Mouse (Mus musculus): ENCODE measurements around the gene H13.

The H13 gene

DNA sequence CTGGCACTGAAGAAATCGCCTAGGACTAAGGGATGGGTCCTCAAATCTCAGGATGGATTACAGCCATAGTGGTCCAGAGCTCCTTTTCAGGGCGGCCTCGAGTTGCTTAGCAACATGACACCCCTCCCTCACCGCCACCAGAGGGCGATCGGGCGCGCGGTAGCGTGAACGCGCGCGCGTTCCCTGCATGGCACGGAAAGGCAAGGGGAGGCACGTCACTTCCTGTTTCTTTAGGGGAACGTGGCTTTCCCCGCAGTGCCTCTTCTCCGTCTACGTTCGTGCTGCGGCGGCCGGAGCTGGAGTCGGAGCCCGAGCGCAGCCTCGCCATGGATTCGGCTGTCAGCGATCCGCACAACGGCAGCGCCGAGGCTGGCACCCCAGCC lies at the start of gene H13:
H13 (plus strand) TSS at position 206 of the 383 bp plus-strand sequence.
- peak; percentile 82 for ATAC-seq (ENCODE audit: low TSS enrichment)

DNA sequence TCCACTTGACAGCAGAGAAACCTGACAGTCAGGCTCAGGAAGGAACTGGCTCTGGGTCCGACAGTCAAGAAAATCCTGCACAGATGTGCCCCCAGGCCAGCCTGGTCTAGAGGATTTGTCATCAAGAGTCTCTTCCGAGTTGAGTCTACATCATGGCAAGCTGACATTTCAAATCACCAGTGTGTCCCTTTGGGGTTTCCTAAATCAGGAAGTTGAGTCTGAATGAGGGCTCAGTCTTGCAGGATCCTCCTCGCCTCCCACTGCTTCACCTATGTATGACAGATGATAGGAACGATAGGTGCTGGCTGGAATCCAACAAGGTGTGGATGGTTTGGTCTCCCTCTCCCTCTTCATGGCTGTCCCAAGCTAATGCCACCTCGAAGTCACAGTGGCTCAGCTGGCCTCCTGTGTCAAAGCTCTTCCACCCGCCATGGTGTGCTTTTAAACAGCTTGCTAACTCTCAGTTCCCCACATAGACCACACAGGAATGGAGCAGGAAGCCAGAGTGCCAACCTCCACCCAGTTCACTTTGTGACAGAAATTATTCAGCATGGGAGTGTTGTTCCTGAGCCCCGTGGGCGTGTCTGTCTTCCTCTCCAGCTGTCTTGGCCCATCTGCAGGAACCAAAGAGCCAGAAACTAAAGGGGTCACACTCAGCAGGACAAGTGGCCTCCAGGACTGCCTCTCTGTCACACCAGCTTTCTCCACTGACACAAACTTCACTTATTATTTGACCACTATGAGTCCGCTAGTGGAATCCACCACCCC lies 48.7 kb upstream of the H13 start:
- ATAC-seq (ENCODE audit: low TSS enrichment) = peak; percentile 50; the same call in 1 of the 2 replicates

GRCm38 (mm10) chr2:152622151-152622550 lies 47.1 kb upstream of the H13 start:
- no peak for ATAC-seq (ENCODE audit: low TSS enrichment)

DNA sequence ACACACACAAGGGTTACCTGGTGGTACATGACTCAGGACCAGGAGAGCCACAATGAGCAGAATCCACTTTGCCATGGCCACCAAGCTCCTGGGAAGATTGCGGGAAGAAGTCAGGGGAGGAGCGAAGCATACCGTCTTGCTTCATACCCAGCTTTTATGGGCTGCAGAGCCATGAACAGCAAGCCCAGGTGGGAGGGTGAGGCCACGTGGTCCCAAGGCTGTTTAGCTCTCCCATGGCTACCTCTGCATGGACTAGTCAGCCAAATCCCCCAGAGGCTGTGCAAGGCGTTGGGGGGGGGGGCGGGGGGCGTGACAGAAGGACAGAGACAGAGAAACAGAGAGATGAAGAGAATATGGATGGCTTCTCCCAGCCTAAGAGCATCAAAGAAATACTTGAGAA lies 46.3 kb upstream of the H13 start, which contains the start of gene Defb25:
Defb25 (minus strand) TSS at position 101 of the 400 bp plus-strand sequence.
- no peak for ATAC-seq (ENCODE audit: low TSS enrichment)

GRCm38 (mm10) chr2:152624566-152624965 lies 44.7 kb upstream of the H13 start:
- no peak for ATAC-seq (ENCODE audit: low TSS enrichment)

DNA sequence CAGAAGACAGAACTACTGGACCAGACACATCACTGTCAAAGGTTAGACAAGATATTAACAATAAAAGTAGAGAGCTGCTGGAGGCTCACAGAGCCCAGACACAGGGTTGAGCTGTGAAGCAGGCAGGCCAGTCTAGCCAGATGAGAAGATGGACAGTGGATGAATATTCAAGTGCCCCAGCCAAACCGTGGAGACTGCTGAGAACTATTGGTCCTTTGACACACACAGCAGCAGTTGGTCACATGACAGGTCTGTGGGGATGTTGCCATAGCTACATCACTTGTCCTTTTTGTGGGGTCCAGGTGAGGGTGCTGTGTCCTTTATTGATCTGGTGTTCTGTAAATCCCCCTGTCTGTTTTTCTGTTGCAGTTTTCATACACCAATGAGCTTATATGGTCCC lies 44.0 kb upstream of the H13 start:
- no peak for ATAC-seq (ENCODE audit: low TSS enrichment)

GRCm38 (mm10) chr2:152626774-152627591 lies 42.3 kb upstream of the H13 start, which contains the start of gene Rem1:
Gene Rem1, plus strand, starts transcription at chr2:152626951.
- no peak for ATAC-seq (ENCODE audit: low TSS enrichment)

DNA sequence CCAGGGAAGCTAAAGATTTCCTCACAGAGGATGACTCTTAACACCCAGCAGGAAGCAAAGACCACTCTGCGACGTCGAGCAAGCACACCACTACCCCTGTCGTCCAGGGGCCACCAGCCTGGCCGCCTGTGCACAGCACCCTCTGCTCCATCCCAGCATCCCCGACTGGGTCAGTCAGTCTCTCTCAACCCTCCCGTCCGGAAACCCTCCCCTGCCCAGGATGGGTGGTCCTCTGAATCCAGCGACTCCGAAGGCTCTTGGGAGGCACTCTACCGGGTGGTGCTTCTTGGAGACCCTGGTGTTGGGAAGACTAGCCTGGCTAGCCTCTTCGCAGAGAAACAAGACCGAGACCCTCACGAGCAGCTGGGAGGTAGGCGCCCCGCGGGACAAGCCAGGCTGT lies 41.2 kb upstream of the H13 start:
- no peak for ATAC-seq (ENCODE audit: low TSS enrichment)

DNA sequence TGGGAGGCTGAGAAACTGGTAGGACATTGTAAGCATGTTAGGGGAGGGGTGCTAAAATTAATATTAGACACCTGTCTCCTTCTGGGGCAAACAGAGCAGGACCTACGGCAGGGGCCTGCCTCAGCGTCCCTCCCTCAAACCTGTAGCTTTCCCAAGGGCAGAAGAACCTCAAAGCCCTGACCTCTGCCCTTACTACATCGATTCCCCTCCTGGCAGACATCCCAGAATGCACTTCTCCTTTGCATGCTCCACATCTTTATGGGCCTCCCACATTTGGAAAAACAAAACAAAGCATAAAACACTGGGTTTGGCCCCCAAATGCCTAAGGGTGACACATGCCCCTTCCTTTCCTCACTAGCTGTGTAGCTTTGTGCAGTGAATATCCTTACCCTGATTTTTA lies 40.0 kb upstream of the H13 start:
- no peak for ATAC-seq (ENCODE audit: low TSS enrichment)

DNA sequence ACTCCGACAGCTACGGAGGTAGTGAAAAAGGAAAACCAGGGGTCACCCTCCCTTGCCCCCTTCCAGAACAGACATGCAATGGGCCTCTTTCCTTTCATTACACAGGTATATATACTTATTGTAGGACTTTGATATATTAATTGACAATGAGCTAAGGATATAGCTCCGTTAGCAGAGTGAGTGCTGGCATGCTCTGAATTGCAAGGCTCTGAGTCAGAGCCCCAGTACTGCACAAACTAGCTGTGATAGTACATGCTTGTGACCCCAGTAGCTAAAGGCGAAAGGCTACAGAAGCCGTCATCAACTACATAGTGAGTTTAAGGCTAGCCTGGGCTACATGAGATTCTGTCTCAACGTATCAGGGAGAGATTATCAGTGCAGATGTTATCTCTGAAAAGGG lies 39.4 kb upstream of the H13 start:
- no peak for ATAC-seq (ENCODE audit: low TSS enrichment)

DNA sequence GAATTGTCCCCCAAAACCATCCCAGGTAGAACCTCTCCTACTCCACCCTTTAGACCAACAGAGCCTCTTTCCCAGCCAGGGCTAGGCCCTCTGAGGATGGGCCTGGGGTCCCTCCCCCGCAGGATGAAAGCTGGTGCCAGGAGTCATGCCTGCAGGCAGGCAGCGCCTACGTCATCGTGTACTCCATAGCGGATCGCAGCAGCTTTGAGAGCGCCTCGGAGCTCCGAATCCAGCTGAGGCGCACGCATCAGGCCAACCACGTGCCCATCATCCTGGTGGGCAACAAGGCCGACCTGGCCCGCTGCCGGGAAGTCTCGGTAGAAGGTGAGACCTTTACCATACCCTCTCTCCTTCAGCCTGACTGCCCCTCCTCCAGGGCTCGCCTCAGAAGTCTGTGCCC lies 35.9 kb upstream of the H13 start:
- ATAC-seq (ENCODE audit: low TSS enrichment) = no peak; the same call in 1 of the 2 replicates

DNA sequence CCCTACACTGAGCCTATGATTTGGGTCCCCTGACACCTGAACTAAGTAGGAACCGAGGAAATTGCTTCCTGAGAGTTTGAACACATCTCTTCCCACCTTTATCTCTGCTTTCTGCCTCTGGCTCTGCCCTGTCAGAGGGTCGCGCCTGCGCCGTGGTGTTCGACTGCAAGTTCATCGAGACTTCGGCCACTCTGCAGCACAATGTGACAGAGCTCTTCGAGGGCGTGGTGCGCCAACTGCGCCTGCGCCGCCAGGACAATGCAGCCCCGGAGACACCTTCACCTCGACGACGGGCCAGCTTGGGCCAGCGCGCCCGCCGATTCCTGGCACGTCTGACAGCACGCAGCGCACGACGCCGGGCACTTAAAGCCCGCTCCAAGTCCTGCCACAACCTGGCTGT lies 35.0 kb upstream of the H13 start:
- ATAC-seq (ENCODE audit: low TSS enrichment) = no peak

DNA sequence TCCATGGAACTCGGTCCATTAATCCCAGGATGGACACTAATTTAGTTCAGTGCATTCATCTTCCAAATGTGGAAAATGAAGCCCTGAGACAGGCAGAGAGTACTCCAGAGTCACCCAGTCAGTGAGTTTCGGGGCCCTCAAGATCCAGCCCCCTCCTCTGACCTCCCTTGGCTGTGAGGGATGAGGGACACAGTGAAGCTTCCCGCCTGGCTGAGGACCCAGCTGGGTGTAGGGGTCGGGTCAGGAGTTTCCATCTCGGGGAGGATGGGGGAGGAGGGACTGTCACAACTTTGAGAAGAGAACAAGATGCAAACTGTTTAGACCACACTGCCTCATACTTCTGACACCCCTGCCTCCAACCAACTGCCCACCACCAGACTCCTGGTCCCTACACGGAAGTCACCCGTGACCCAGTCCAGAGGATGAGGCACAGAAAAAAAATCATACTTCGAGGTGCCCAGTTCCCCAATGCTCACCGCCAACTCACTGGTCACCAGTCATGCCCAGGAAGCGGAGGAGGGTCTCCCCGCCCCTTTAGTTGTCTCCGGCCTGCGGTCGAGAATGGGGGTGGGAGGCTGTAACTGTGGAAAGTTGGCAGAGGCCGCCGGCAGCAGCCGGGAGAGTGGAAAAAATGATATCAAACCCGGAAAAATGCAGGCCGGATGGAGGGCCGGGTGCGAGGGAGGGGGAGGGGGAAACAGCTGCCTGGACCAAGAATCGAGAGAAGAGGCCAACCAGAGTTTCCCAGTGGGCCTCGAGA lies 32.8 kb upstream of the H13 start:
- no peak for ATAC-seq (ENCODE audit: low TSS enrichment)

- ATAC-seq (ENCODE audit: low TSS enrichment) = no peak
Measured at GRCm38 (mm10) chr2:152637006-152637322, 32.3 kb upstream of the H13 start.

- ATAC-seq (ENCODE audit: low TSS enrichment) = no peak
Measured at GRCm38 (mm10) chr2:152637381-152637780, 31.9 kb upstream of the H13 start.

GRCm38 (mm10) chr2:152638865-152639264 lies 30.4 kb upstream of the H13 start:
- no peak for ATAC-seq (ENCODE audit: low TSS enrichment)

DNA sequence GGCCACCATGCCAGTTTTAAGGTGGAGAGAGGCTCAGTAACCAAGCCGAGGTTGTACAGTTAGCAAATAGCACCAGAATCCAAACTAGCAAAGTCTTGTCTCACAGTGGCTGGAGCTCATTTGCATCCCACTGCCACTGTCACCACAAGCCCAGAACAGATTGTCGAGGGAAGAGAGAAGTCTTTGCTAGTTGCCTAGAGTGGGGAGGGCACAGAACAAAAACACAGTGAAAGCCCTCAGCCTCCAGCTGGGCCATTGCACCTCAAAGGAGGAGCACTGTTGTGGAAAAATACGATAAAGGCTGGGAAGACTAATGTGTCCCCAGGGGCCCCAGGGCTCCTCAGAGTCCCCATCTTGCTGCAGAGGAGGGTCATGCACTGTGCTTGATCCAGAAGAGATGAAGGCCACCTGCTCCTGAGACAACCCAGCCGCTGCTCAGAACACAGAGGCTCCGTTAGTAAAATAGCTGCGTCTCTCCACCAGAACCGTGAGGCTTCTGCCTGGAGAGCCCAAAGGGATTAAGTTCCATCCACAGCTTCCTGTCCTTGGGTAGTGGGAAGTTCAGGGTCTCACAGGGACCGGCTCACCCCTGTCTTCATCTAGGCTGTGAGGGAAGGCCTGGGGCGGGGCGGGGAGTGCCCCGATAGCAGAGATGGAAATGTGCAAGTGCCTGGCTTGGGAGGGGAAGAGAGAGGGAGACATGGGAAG lies 29.7 kb upstream of the H13 start:
- no peak for ATAC-seq (ENCODE audit: low TSS enrichment)

DNA sequence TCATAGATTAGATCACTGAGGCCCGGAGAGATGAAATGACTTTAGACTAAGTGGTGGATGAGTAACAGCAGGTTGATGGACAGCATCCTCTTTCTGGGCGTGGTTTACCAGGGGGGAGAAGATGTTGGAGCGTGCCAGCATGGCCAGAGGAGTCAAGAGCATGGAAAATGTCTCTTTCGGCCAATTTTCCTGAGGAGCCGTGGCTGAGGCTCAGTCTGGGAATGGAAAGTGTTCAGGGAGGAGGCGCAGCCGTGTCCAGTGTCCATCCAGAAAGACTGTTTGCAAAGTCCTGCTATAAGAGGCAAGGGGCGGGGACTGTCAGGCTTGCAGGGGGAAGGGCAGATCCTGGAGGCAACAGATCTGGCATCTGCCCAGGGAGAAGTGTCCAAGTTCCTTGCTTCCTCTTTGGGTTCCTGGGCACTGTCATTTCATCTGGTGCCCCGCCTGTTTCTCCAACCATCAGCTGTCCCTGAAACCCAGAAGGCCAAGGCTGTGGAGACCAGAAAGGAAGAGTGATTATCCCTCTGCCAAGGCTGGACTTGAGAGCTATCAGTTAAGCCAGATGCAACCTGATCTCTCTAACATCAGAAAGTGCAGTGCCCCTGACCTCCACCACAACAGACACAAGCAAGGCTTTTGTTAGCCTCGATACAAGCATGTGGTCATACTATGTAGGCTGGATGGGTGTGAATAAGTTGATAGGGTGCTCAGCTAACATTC lies 16.2 kb upstream of the H13 start:
- ATAC-seq (ENCODE audit: low TSS enrichment) = no peak

- ATAC-seq (ENCODE audit: low TSS enrichment) = peak; percentile 98
Measured at GRCm38 (mm10) chr2:152653874-152654715, 15.2 kb upstream of the H13 start.

DNA sequence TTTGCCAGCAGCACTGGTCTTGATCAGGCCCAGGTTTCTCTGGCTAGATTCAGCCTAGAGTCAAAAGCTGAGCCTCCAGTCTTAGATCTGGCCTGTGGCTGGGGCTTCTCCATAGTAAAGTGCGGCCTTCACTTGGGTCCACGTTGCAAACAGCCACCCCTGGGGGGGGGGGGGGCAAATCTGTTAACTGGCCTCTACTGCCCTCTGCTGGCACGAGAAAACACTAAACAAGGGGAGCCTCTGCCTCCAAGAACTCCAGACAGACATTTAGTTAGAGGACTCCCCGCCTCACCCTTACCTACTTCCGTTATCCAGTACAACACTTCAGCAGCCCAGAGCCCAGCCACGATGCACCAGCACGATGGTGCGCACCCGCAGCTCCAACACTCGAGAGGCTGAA lies 11.9 kb upstream of the H13 start:
- ATAC-seq (ENCODE audit: low TSS enrichment) = no peak

All from frontal cortex, adult (tissue).